Mouse (Mus musculus) kidney, adult 2 months (tissue): ENCODE measurements at regions not wholly inside any gene's neighbourhood (a gene's known extent, or its start where the extent isn't known, plus 50 kb on each side); places are given as distances from the start of the nearest gene placed in this dataset.

Source experiments
- DNase-seq: peaks from one replicate; pipeline ENCODE4 v3.0.0; 2021
- H3K27ac ChIP-seq: fragments of 200-500 bp; 2 replicates; pipeline ENCODE4 v1.5.1; 2012; ENCODE audit warnings: low read depth, low read length, control low read depth, inconsistent platforms; ENCODE audit not compliant: insufficient read depth
- H3K27me3 ChIP-seq: fragments of 200-500 bp; replicated peaks from 2 replicates; pipeline ENCODE4 v1.6.1; 2012; ENCODE audit warnings: mild to moderate bottlenecking, moderate library complexity, low read length, inconsistent platforms; ENCODE audit not compliant: control insufficient read depth, insufficient read depth
- H3K36me3 ChIP-seq: fragments of 200-500 bp; 2 replicates; pipeline ENCODE4 v1.6.1; 2012; ENCODE audit warnings: mild to moderate bottlenecking, moderate library complexity, low read length, inconsistent platforms; ENCODE audit not compliant: control insufficient read depth, insufficient read depth
- H3K4me1 ChIP-seq: fragments of 200-500 bp; 2 replicates; pipeline ENCODE4 v1.6.1; 2011; ENCODE audit warnings: low read length; ENCODE audit not compliant: control insufficient read depth, insufficient read depth
- H3K4me3 ChIP-seq: fragments of 200-500 bp; 2 replicates; pipeline ENCODE4 v1.5.1; 2011; ENCODE audit warnings: mild to moderate bottlenecking, low read depth, low read length, control low read depth; ENCODE audit not compliant: insufficient read depth
- CTCF ChIP-seq: fragments of 200-500 bp; conservative IDR thresholded peaks from 2 replicates; pipeline ENCODE4 v1.5.1; 2011; ENCODE audit warnings: low read depth, mild to moderate bottlenecking, control low read depth, low read length, moderate library complexity, mixed read lengths; ENCODE audit not compliant: insufficient read depth, insufficient read length
- POLR2A ChIP-seq: fragments of 200-500 bp; IDR thresholded peaks from one replicate; pipeline ENCODE4 v1.6.1; 2011; ENCODE audit warnings: low read depth, low read length, control low read depth
- WGBS: fragments of 180-500 bp; shearing (Covaris S2); methylation state at CpG from one replicate; pipeline ENCODE4 v1.1.7; 2018; 5-methylcytosine and 5-hydroxymethylcytosine counted together

DNA sequence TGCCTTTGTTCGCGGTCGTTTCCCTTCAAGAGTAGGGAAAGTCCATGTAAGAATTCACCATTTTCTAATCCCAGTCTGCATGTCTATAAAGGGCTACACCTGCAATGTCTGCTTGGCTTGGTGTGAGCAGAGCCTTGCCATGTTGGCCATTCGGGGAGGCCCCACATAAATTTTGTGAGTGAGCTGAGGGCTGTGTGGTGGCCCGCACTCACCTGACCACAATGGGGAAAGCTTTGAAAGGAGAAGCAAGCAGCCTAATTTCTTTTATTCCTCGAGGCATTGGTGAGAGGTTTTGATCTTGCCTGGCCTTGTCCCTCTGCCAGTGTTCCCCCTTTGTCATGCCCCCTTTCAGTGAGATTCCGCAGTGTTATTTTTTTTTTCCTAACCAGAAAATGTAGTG, 70.9 kb upstream of the Tmco5 start:
- no peaks in the 10 kb centered on the region for H3K36me3 ChIP-seq
- TF ChIP-seq POLR2A: no peak
- no peak for TF ChIP-seq CTCF
- no peak for DNase-seq
- no peaks in the 10 kb centered on the region for H3K4me1 ChIP-seq
- H3K27ac ChIP-seq: no peak overlapping the region
- H3K4me3 ChIP-seq: no peak overlapping the region
- WGBS: 80% methylated on average over 7 of the region's 7 CpGs
- no peaks in the 10 kb centered on the region; the same call in 1 of the 2 replicates for H3K27me3 ChIP-seq

DNA sequence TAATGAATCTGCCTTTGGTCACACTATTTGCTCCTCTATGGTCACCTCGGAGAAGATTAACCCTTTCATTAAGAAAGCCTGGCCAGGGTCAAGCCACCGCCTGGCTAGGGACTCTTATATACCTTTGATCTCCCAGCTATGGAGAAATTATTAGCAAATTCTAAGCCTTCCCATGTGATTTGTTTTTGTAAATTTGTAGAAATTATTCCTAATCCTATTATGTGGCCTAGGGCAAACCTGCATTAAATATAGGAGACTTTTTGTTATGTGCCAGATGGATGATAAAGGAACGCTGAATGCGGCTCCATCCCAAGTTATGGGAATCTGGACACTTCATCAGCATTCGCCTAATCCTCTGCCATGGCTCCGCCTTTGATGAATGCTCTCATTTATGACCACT, 70.4 kb upstream of the Tmco5 start:
- Histone ChIP-seq H3K27me3 (no peaks in the 10 kb centered on the region; the same call in 1 of the 2 replicates), H3K27ac (no peak overlapping the region), H3K4me1 (no peaks in the 10 kb centered on the region), H3K36me3 (no peaks in the 10 kb centered on the region), H3K4me3 (no peak overlapping the region)
- no peak for DNase-seq
- 81% methylated on average over 6 of the region's 6 CpGs for WGBS
- no peak for TF ChIP-seq CTCF
- no peak for TF ChIP-seq POLR2A

DNA sequence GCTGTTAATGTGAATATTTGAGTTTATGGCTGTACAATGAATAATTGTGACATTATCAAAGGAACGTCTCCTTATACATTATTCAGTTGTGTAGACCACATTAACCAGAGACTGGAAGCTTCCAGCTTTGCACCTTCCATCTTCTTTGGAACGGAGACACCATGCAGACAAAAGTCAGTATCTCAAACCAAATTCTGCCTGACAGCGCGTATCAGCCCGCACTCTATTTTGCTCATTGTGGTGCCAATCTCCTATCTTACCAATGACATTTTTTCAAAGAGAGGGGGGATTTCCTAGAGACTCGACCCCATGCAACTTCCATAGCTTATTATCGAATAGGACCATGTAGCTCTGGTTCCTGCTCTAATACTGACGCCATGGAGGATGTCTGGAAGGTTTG, 69.9 kb upstream of the Tmco5 start:
- Histone ChIP-seq H3K4me1 (no peaks in the 10 kb centered on the region), H3K36me3 (no peaks in the 10 kb centered on the region), H3K4me3 (no peak overlapping the region), H3K27me3 (no peaks in the 10 kb centered on the region; the same call in 1 of the 2 replicates), H3K27ac (no peak overlapping the region)
- no peak for DNase-seq
- WGBS: 92% methylated on average over 8 of the region's 8 CpGs
- TF ChIP-seq CTCF: no peak
- TF ChIP-seq POLR2A: no peak

DNA sequence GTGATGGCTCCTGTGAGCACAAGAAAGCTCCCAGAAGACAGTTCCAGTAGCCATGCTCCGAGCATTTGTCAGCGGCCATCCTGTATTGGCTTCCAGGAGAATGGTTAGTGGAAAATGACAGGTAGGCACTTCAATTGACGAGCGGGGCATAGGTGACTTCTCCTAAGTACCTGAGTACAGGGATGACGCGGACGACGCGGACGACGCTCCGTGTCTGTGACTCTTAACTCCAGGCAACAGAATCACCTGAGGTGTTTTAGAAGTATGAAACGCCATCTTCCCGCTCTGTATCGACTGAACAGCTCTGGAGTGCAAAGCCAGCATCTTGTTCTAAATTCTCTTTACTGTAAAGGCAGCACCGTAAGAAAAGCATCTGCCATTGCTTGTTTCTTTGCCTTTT, 68.4 kb upstream of the Tmco5 start:
- TF ChIP-seq CTCF: no peak
- no peak for TF ChIP-seq POLR2A

DNA sequence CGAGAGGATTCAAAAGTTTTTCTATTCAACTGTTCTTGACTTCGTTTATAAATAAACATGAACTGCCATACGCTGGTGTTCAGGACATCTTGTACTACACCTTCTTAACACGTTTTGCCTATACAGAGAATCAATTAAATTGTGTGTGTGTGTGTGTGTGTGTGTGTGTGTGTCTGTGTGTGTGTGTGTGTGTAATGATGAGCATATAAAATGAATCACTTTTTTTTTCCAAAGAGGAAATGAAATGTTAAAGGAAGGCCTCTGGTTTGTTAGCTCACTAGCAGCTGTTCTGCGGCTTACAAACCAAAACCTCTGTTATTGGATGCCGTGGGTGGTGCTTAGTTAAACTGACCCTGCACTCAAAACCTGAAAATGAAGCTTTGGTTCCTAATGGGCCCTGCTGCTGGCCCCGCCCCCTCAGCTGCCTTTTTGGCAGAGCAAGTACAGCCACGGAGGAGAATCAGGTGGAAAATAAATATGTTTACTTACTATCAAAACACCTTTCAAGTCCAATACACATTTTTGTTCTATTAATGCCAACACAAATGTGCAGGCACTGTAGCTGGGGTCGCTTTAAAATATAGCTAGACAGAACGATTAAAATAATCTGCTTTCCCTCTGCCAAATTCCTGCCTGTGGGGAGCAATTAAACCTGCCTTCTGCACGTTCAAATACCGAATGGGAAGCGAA, 65.5 kb upstream of the Tmco5 start:
- TF ChIP-seq CTCF (no peak), POLR2A (no peak)
- no peak overlapping the region for H3K27ac ChIP-seq
- H3K4me1 ChIP-seq: no peaks in the 10 kb centered on the region
- H3K4me3 ChIP-seq: no peak overlapping the region
- H3K27me3 ChIP-seq: no peaks in the 10 kb centered on the region
- WGBS: 39% methylated on average over 13 of the region's 13 CpGs
- peak; percentile 23 for DNase-seq
- H3K36me3 ChIP-seq: no peaks in the 10 kb centered on the region

More for the DNA sequence above, 68.4 kb upstream of the Tmco5 start:
- no peak overlapping the region for H3K27ac ChIP-seq
- 96% methylated on average over 16 of the region's 16 CpGs for WGBS
- no peak overlapping the region for H3K4me3 ChIP-seq
- no peaks in the 10 kb centered on the region for H3K36me3 ChIP-seq
- no peaks in the 10 kb centered on the region; the same call in 1 of the 2 replicates for H3K27me3 ChIP-seq
- no peak for DNase-seq
- no peaks in the 10 kb centered on the region for H3K4me1 ChIP-seq

DNA sequence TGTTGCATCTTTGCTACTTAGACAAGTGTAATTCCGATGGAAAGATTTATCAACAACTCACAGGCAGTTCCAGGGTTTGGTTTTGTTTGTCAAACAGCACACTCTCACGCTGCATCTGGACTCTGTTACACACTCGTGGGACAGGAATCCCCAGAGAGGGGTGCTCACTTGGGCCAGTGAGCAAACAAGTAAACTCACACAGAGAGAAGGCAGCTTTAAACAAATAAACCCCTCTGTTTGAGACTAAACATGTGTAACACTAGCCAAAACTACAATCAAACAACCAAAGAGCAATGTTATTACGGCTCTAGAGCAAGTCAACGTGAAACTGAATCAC, 65.0 kb upstream of the Tmco5 start:
- 51% methylated on average over 5 of the region's 5 CpGs for WGBS
- H3K27me3 ChIP-seq: no peaks in the 10 kb centered on the region
- no peak for DNase-seq
- H3K36me3 ChIP-seq: no peaks in the 10 kb centered on the region
- H3K4me1 ChIP-seq: no peaks in the 10 kb centered on the region
- H3K27ac ChIP-seq: no peak overlapping the region
- TF ChIP-seq CTCF: no peak
- no peak for TF ChIP-seq POLR2A
- no peak overlapping the region for H3K4me3 ChIP-seq

DNA sequence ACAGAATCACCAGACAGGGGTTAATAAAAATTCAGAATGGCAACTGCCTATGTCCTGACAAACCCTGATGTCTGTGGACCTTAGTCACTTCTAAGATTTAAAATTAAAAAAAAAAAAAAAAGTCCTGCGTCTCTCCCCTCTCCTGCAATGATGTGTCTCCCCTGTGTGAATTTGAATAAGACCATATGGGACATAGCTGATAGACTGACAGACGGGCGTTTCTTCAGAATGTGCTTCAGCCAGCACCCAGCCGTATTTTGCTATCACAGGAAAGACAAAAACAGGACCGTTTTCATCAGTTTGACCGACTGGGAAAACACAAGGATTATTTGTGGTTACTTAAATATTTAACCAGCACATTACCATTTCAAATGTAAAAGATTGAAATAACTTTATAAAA, 61.4 kb upstream of the Tmco5 start:
- WGBS: 74% methylated on average over 6 of the region's 6 CpGs
- TF ChIP-seq CTCF (no peak), POLR2A (no peak)
- DNase-seq: no peak
- Histone ChIP-seq H3K36me3 (no peaks in the 10 kb centered on the region), H3K27me3 (no peaks in the 10 kb centered on the region), H3K4me3 (no peak overlapping the region), H3K4me1 (no peaks in the 10 kb centered on the region), H3K27ac (no peak overlapping the region)

DNA sequence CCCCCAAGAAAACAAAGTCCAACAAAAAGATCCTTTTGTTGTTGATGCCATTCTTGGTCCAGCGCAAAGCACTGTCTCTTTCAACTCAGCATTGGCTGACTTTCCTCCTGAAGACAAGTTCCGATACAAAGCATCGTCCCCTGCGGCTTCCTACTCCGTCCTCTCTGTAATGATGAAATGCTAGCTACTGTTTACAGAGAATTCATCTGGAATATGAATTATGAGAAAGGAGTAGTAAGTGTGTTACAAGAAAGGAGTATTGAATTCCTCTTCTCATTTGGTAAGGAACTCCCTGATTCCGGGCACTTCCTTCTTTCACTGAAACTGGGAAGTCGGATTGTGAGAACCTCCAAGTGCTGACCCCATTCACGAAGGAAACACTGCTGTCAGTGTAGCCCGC, 60.9 kb upstream of the Tmco5 start:
- H3K36me3 ChIP-seq: no peaks in the 10 kb centered on the region
- DNase-seq: no peak
- TF ChIP-seq CTCF (no peak), POLR2A (no peak)
- no peak overlapping the region for H3K4me3 ChIP-seq
- H3K27ac ChIP-seq: no peak overlapping the region
- WGBS: 70% methylated on average over 9 of the region's 9 CpGs
- H3K27me3 ChIP-seq: no peaks in the 10 kb centered on the region
- no peaks in the 10 kb centered on the region for H3K4me1 ChIP-seq
